Mouse (Mus musculus) heart, postnatal 10 days (tissue): Measurements from ENCODE around the gene Shisa3. TPM values are rescaled to one million over a fixed set of nuclear protein-coding genes. Genes with fewer than 3 reads are reported as not detected.

Experiments
- DNase-seq, 2 experiments: peaks; one replicate each; pipeline ENCODE4 v3.0.0; 2021
- intact Hi-C: fragments of 180-260 bp; cut with DNase I; formaldehyde crosslinking; loops from one replicate; pipeline ENCODE4 v1.15.1; 2025
- microRNA-seq, 2 experiments: library from miRNA; unstranded; fragments of <30 nt; microRNA quantifications; one replicate each; pipeline ENCODE4 v1.2.0; 2022
- total RNA-seq, 2 experiments: library from RNA; stranded (reverse); gene quantifications; 2 replicates each; pipeline ENCODE4 v1.2.3; 2021

Gene Shisa3
- total RNA-seq, 2 experiments from 2014 or later, result 0.60 to 0.62 TPM

GRCm38 (mm10) chr5:67670158-67670557, 62.5 kb downstream of the Shisa3 start:
- intact Hi-C loops, result no loop called here

GRCm38 (mm10) chr5:67673008-67673407, 65.3 kb downstream of the Shisa3 start:
- no peak for DNase-seq
- intact Hi-C loops, result no loop called here

More at GRCm38 (mm10) chr5:67670158-67670557, 62.5 kb downstream of the Shisa3 start:
- DNase-seq, result no peak

Small RNA genes within 50 kb of the gene (microRNA-seq; reads per million reads assigned to microRNA genes)
- 0 reads per million in 2 experiments for gene Gm23617

Other genes with a start within 250 kb of the Shisa3 start
- gene Bend4, start 179.6 kb upstream of the Shisa3 start, total RNA-seq, result 1 to 10 TPM; 5.4 to 9.4 TPM
- gene Atp8a1, start 239.6 kb downstream of the Shisa3 start, total RNA-seq, result 10 to 100 TPM; 19.2 to 20.3 TPM